20 mouse cellular contexts compared by ENCODE assay signal in genomic region chr19:25547086-25547643, GRCm38 (mm10). TPM values are rescaled to one million over a fixed set of nuclear protein-coding genes. Genes with fewer than 3 reads are reported as not detected.
"Had no signal": no experiment of that assay in that cellular context is flagged by ENCODE, and none has a peak within 500 bp of the region (broad histone marks: within the 10 kb centered on the region; RNA-seq: fewer than 3 reads in every experiment).

No protein-coding gene starts in this region.

- H3K36me3 ChIP-seq: limb, embryonic 12.5 days; midbrain, embryonic 13.5 days; neural tube, embryonic 15.5 days had no signal

- H3K4me3 ChIP-seq: limb, embryonic 12.5 days; midbrain, embryonic 13.5 days; myocyte; neural tube, embryonic 15.5 days had no signal

- ATAC-seq: intestine, embryonic 16.5 days; midbrain, embryonic 13.5 days had no signal

- DNase-seq: kidney, adult 8-10 months; kidney, postnatal 25 days; layer of hippocampus, adult 9-11 months; layer of hippocampus, postnatal 36 days; liver; lung, embryonic 14.5 days; lung, postnatal 10 days; thymus, postnatal 4 days had no signal

- H3K9me3 ChIP-seq: midbrain, embryonic 13.5 days; neural tube, embryonic 15.5 days had no signal

- H3K27ac ChIP-seq: limb, embryonic 12.5 days; liver, embryonic 14.5 days; midbrain, embryonic 13.5 days; neural tube, embryonic 15.5 days had no signal

- H3K4me2 ChIP-seq: limb, embryonic 12.5 days; lung, embryonic 14.5 days; midbrain, embryonic 13.5 days; neural tube, embryonic 15.5 days had no signal

- H3K9ac ChIP-seq: limb, embryonic 12.5 days; liver, embryonic 14.5 days; lung, embryonic 14.5 days; midbrain, embryonic 13.5 days; neural tube, embryonic 15.5 days had no signal

RNA-seq across cellular contexts. Expression of gene Dmrt1, which starts 41.7 kb away (rescaled TPM):
- total RNA-seq: layer of hippocampus, postnatal 36 days; left cerebral cortex, adult 8-10 months; left cerebral cortex, postnatal 36 days; megakaryocyte progenitor cell, adult 5-6 weeks; midbrain, postnatal 0 days had no signal
- polyA plus RNA-seq: intestine, embryonic 16.5 days; kidney, embryonic 16.5 days; liver, embryonic 14.5 days; lung, embryonic 14.5 days; midbrain, postnatal 0 days; neural tube, embryonic 15.5 days; stomach, embryonic 16.5 days had no signal
